Mouse (Mus musculus) heart, embryonic 12.5 days (tissue): Measurements from ENCODE around the gene Tex19.2. TPM values are rescaled to one million over a fixed set of nuclear protein-coding genes. Genes with fewer than 3 reads are reported as not detected.
"Not testable (repeated sequence)": the region's sequence is repeated elsewhere in the genome, so short reads cannot be mapped to it uniquely, and the experiment has no call there.

Source experiments
- ATAC-seq: fragments of 200-750 bp; cut with Nextera tagmentation; 2 replicates; pipeline ENCODE4 v1.8.0; 2017; ENCODE audit warnings: moderate TSS enrichment, moderate library complexity; ENCODE audit not compliant: insufficient number of reproducible peaks, low FRiP score
- H3K27ac ChIP-seq: fragments of 300-500 bp; sonication (generic); 2 replicates; pipeline ENCODE4 v1.5.1; 2016; ENCODE audit warnings: mild to moderate bottlenecking, moderate library complexity; ENCODE audit not compliant: poor library complexity, severe bottlenecking
- H3K27me3 ChIP-seq: fragments of 300-500 bp; sonication (generic); replicated peaks from 2 replicates; pipeline ENCODE4 v1.6.1; 2016; ENCODE audit warnings: mild to moderate bottlenecking, moderate library complexity
- H3K36me3 ChIP-seq: fragments of 300-500 bp; sonication (generic); 2 replicates; pipeline ENCODE4 v1.6.1; 2016; ENCODE audit warnings: mild to moderate bottlenecking, moderate library complexity
- H3K4me1 ChIP-seq: fragments of 300-500 bp; sonication (generic); replicated peaks from 2 replicates; pipeline ENCODE4 v1.6.1; 2016; ENCODE audit warnings: mild to moderate bottlenecking
- H3K4me2 ChIP-seq: fragments of 300-500 bp; sonication (generic); 2 replicates; pipeline ENCODE4 v1.6.1; 2016; ENCODE audit warnings: mild to moderate bottlenecking, moderate library complexity
- H3K4me3 ChIP-seq: fragments of 300-500 bp; sonication (generic); 2 replicates; pipeline ENCODE4 v1.5.1; 2016; ENCODE audit warnings: mild to moderate bottlenecking
- H3K9ac ChIP-seq: fragments of 300-500 bp; sonication (generic); 2 replicates; pipeline ENCODE4 v1.6.1; 2016; ENCODE audit warnings: mild to moderate bottlenecking, moderate library complexity
- H3K9me3 ChIP-seq: fragments of 300-500 bp; sonication (generic); replicated peaks from 2 replicates; pipeline ENCODE4 v1.6.1; 2016; ENCODE audit warnings: mild to moderate bottlenecking, moderate library complexity
- WGBS: fragments of 180-500 bp; shearing (Covaris S2); methylation state at CpG from one replicate; pipeline ENCODE4 v1.1.7; 2016; 5-methylcytosine and 5-hydroxymethylcytosine counted together
- polyA plus RNA-seq: library from polyadenylated mRNA; unstranded; fragments of >200 nt; fragmentation: Nextera tagmentation; extraction: Ambion mirVana; gene quantifications from 2 replicates; pipeline ENCODE4 v1.2.1, GENCODE M21; 2016

Tex19.2 gene
- polyA plus RNA-seq, 1 experiment from 2014 or later: not detected

DNA sequence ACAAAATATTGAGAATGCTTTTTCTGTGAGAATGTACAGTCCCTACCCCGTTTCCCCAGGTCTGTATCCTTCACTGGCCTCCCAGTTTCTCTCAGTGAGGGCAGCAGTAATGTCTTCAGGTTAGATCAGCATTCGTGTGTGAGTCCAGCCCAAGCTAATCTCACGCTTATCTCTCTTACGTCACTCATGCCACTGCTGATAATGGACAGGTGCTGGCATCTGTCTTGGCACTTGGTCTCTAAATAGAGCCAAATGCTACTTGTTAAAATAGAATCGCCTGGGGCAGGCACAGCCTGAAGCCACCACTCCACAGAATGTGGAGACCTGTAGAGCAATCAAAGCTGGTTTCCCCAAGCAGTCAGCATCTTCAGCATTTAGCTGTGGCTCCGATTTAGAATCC, 29.5 kb downstream of the Tex19.2 start:
- no peak overlapping the region for H3K9ac ChIP-seq
- no peaks in the 10 kb centered on the region for H3K9me3 ChIP-seq
- H3K36me3 ChIP-seq: no peaks in the 10 kb centered on the region
- 38% methylated on average over 6 of the region's 6 CpGs for WGBS
- no peak overlapping the region for H3K4me3 ChIP-seq
- H3K27me3 ChIP-seq: no peaks in the 10 kb centered on the region
- no peak for ATAC-seq
- no peak overlapping the region for H3K27ac ChIP-seq
- no peak overlapping the region for H3K4me2 ChIP-seq
- H3K4me1 ChIP-seq: peaks cover 20% of the 10 kb centered on the region

DNA sequence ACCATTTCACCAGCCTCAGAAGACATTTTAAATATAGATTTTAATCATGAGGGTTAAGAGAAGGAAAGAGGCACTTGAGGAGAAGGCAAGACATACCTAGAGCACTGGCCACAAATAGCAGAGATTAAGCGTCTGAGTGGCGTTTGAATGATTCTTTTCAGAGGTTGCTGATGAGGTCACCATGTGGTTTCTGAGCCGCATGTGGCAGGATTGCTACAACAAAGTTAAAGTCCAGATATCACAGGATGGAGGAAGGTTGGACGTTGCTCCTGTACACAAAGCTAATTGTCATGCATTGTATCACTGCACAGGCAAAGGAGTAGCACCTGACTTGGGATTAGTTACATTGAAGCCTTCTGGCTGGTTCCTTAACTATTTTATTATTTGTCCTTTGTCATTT, 32.2 kb downstream of the Tex19.2 start:
- Histone ChIP-seq H3K27ac (no peak overlapping the region), H3K4me2 (no peak overlapping the region), H3K4me1 (peaks cover 20% of the 10 kb centered on the region), H3K36me3 (no peaks in the 10 kb centered on the region), H3K27me3 (no peaks in the 10 kb centered on the region), H3K4me3 (no peak overlapping the region), H3K9me3 (no peaks in the 10 kb centered on the region), H3K9ac (no peak overlapping the region)
- no peak for ATAC-seq
- 25% methylated on average over 4 of the region's 4 CpGs for WGBS

DNA sequence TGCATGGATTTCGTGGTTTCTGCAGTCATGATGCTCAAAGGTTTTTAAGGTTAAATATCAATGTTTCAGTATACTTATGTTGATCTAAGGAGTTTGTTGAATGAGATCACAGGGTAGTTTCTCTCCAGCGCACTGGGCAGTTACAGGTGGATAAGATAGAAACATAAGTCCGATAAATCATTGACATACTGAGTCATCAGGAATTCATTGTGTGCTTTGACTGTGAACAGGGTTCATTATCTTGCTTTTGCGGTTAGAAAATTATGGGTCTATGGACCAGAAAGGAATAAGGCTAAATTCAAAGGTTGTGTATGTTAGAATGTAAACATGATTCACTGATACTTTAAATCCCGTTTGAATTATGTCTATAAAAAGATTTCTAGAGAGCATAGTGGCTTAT, 33.3 kb downstream of the Tex19.2 start:
- WGBS: 67% methylated on average over 5 of the region's 5 CpGs

GRCm38 (mm10) chr11:121082857-121083500, 35.5 kb downstream of the Tex19.2 start:
- Histone ChIP-seq H3K4me3 (no peak overlapping the region), H3K9ac (no peak overlapping the region), H3K4me1 (0 out of 2 replicates have a peak, but pooled peaks cover 6% of the 10 kb centered on the region), H3K36me3 (no peaks in the 10 kb centered on the region), H3K4me2 (no peak overlapping the region), H3K9me3 (no peaks in the 10 kb centered on the region), H3K27me3 (peaks cover 14% of the 10 kb centered on the region), H3K27ac (no peak overlapping the region)
- whole genome bisulfite sequencing: 75% methylated on average over 6 of the region's 6 CpGs
- ATAC-seq: no peak

More for the DNA sequence above, 33.3 kb downstream of the Tex19.2 start:
- no peak overlapping the region for H3K27ac ChIP-seq
- no peak overlapping the region for H3K9ac ChIP-seq
- no peak overlapping the region for H3K4me3 ChIP-seq
- ATAC-seq: no peak
- H3K36me3 ChIP-seq: no peaks in the 10 kb centered on the region
- no peaks in the 10 kb centered on the region for H3K9me3 ChIP-seq
- H3K27me3 ChIP-seq: peaks cover 3% of the 10 kb centered on the region; the same call in 1 of the 2 replicates
- H3K4me1 ChIP-seq: peaks cover 17% of the 10 kb centered on the region
- no peak overlapping the region for H3K4me2 ChIP-seq

DNA sequence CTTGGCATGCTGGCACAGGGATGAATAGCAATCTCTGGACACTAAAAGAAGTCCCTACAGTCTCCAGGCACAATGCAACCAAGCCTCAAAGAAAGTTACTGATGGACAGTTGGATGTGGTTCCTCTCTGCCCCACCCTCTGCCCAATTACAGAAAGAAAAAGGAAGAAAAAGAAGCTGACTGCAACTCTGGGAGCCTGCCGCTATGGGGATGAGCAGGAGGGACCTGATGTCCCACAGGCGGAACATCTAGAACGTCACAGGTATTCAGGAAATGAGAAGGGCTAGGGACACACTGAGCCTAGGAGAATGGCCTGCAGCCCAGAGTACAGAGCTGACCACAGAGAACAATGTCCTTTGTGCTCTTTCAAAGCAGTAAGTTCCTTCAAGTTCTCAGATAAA, 36.2 kb downstream of the Tex19.2 start:
- Histone ChIP-seq H3K9me3 (no peaks in the 10 kb centered on the region), H3K36me3 (no peaks in the 10 kb centered on the region), H3K4me1 (0 out of 2 replicates have a peak, but pooled peaks cover 6% of the 10 kb centered on the region), H3K27ac (no peak overlapping the region), H3K4me2 (no peak overlapping the region), H3K4me3 (no peak overlapping the region), H3K9ac (no peak overlapping the region), H3K27me3 (peaks cover 14% of the 10 kb centered on the region)
- no peak for ATAC-seq
- WGBS: 77% methylated on average over 3 of the region's 3 CpGs

- no peak within 1 kb of the TSS for H3K27ac ChIP-seq
- no peak for ATAC-seq
- 0 out of 2 replicates have a peak, but pooled peaks cover 3% of the 10 kb centered on the region for H3K4me1 ChIP-seq
- H3K36me3 ChIP-seq: no peaks in the 10 kb centered on the region
- H3K9me3 ChIP-seq: no peaks in the 10 kb centered on the region
- no peak within 1 kb of the TSS for H3K9ac ChIP-seq
- no peak within 1 kb of the TSS for H3K4me3 ChIP-seq
- 67% methylated on average over 3 of the region's 3 CpGs for WGBS
- no peak within 1 kb of the TSS for H3K4me2 ChIP-seq
- peaks cover 14% of the 10 kb centered on the region for H3K27me3 ChIP-seq
These were observed 37.4 kb downstream of the Tex19.2 start, which contains the start of gene Sectm1a for GRCm38 (mm10) chr11:121081120-121081519. Gene Sectm1a, minus strand, starts transcription at chr11:121081220.

DNA sequence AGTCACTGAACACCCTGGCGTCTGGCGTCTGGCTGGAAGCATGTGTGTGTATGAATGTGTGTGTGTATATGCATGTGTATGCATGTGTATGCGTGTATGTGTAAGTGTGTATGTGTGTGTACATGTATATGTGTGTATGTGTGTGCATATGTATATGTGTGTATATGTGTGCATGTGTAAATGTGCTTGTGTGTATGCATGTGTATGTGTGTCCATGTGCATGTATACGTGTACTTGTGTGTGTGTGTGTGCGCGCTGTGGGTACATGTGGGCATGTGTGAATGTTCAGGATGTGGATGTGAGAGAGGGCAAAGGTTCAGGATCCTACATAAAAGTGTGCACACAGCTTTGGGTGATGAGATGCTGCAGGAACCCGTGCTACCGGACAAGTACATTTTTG, 38.1 kb downstream of the Tex19.2 start:
- Histone ChIP-seq H3K36me3 (no peaks in the 10 kb centered on the region), H3K9me3 (no peaks in the 10 kb centered on the region), H3K27ac (no peak overlapping the region), H3K4me2 (no peak overlapping the region), H3K27me3 (peaks cover 14% of the 10 kb centered on the region), H3K9ac (no peak overlapping the region), H3K4me3 (no peak overlapping the region), H3K4me1 (no peaks in the 10 kb centered on the region)
- no peak for ATAC-seq
- 90% methylated on average over 8 of the region's 8 CpGs for WGBS

DNA sequence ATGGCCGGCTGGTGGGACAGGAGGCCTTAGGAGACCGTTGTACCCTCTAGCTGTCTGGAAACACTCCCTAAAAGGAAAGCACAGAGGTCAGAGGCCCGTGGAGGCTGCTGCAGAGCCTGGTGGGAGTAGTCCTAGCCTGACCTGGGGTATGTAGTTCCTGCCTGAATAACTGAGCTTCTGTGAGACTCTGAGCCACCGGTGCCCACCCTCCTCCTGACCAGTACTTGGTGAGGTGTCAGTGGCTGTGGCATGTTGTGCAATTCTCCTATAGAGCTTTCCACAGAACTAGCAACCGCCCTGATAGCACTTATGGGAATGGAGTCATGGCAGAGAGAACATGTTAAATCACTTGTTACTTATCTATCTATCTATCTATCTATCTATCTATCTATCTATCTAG, 42.8 kb downstream of the Tex19.2 start:
- Histone ChIP-seq H3K36me3 (no peaks in the 10 kb centered on the region), H3K4me2 (no peak overlapping the region), H3K27ac (no peak overlapping the region), H3K27me3 (peaks cover 14% of the 10 kb centered on the region), H3K4me1 (no peaks in the 10 kb centered on the region), H3K4me3 (no peak overlapping the region), H3K9ac (no peak overlapping the region), H3K9me3 (no peaks in the 10 kb centered on the region)
- no peak for ATAC-seq
- WGBS: 63% methylated on average over 5 of the region's 5 CpGs

DNA sequence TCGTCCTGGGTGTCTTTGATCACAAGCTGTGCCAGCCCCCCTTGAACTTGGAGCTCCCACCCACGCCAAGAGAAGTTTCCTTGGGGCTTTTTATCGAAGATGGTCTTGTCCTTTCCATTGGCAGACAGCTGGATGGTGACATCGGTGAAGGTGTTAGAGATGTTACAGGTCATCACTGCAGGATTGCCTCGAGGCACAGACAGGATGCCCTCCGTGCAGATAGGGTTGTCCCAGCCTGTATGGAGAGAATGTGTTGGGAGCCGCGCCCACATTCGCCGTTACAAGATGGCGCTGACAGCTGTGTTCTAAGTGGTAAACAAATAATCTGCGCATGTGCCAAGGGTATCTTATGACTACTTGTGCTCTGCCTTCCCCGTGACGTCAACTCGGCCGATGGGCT, 48.8 kb downstream of the Tex19.2 start:
- H3K4me1 ChIP-seq, H3K9ac ChIP-seq, H3K9me3 ChIP-seq, H3K4me2 ChIP-seq, ATAC-seq, H3K27ac ChIP-seq, H3K4me3 ChIP-seq, H3K36me3 ChIP-seq, H3K27me3 ChIP-seq: not testable (repeated sequence)
- WGBS: 91% methylated on average over 12 of the region's 16 CpGs

DNA sequence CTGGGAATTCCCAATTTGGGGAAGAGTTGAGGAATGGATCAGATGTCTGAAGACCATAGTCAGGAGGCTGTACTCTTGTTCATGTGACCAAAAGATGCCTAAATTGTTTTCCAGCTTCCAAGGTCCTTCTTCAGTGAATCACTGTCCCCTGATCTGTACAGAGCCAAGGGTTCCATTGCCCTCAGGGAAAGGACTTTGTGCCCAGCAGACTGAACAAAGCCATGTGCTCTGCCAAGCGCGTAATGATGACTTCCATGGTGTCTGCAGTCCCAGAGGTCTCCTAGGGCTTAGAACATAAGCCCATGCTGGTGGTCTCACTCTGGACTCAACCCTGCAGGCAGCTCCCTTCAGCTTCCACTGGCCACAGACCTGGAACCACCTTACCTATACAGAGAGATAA, 50.6 kb downstream of the Tex19.2 start:
- WGBS: 94% methylated on average over 2 of the region's 2 CpGs
- H3K4me3 ChIP-seq: no peak overlapping the region
- H3K4me2 ChIP-seq: no peak overlapping the region
- no peaks in the 10 kb centered on the region for H3K36me3 ChIP-seq
- no peaks in the 10 kb centered on the region for H3K4me1 ChIP-seq
- peaks cover 15% of the 10 kb centered on the region; the same call in 1 of the 2 replicates for H3K27me3 ChIP-seq
- ATAC-seq: no peak
- H3K9me3 ChIP-seq: no peaks in the 10 kb centered on the region; the same call in 1 of the 2 replicates
- no peak overlapping the region for H3K9ac ChIP-seq
- H3K27ac ChIP-seq: no peak overlapping the region
